Mouse (Mus musculus) skeletal muscle tissue, postnatal 0 days (tissue): ENCODE measurements around the gene Zxdc. TPM values are rescaled to one million over a fixed set of nuclear protein-coding genes. Genes with fewer than 3 reads are reported as not detected.

Experiments
- polyA plus RNA-seq: library from polyadenylated mRNA; unstranded; fragments of >200 nt; fragmentation: Nextera tagmentation; extraction: Ambion mirVana; gene quantifications from 2 replicates; pipeline ENCODE4 v1.2.1, GENCODE M21; 2015

Gene Zxdc
- polyA plus RNA-seq = 5.5 and 6.6 TPM in 2 replicates

GRCm38 (mm10) chr6:90368976-90369724 is at the start of gene Zxdc:
Gene Zxdc, plus strand, starts transcription at chr6:90369492.

GRCm38 (mm10) chr6:90324991-90325390 is 44.3 kb upstream of the Zxdc start, which contains the start of gene Chst13:
Gene Chst13, minus strand, starts transcription at chr6:90325185.

DNA sequence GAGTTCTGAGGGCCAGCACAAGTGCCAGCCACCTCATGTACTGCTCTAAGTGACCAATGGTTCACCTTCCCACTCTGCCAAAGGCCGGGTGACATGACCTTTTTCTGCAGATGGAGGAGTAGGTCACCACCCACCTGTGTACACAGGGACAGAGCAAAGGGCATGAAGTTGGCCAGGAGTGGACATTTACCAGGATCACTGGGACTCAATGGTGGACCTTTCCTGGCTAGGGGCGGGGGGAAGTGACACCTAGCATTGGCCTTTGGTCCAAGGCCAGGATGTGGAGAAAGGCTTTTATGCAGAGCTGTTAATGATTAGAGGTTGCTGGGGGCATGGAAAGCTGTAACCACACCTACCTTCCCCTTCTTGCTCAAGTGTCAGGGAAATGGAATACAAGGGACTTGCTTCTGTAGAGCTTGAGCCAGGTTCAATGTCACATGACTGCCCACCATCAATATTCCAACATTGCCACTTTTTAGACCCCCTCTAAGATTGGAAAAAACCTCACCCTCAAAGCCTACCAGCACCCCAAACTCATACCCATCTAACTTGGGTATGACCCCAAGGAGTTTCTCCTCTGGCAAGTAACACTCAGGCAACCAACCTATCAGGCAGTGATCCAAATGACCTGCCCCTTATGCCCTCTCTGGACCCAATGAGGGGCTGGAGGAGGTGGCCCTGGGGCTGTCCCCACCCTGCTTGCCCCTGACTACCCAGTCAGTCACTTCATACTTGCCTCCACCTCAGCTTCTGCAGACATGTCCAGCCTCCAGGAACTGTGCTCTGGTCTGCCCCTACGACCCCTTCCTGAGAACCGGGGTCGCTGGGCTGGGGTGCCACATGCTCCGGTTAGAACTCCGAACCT is 36.5 kb upstream of the Zxdc start, which contains the start of gene Uroc1:
Uroc1 (plus strand) TSS at position 724 of the 865 bp plus-strand sequence.

GRCm38 (mm10) chr6:90428380-90428974 is 59.2 kb downstream of the Zxdc start, which contains the start of gene Cfap100:
Gene Cfap100, minus strand, starts transcription at chr6:90428797.

Other genes starting within 250 kb of the Zxdc start
- gene Vmn1r51, start 246.9 kb upstream of the Zxdc start, polyA plus RNA-seq = not detected in 2 replicates
- gene Vmn1r52, start 194.7 kb upstream of the Zxdc start, polyA plus RNA-seq = not detected in 2 replicates
- not detected in 2 replicates for gene V1ra8, start 166.7 kb upstream of the Zxdc start, polyA plus RNA-seq
- not detected in 2 replicates for gene Vmn1r53, start 145.1 kb upstream of the Zxdc start, polyA plus RNA-seq
- not detected in 2 replicates for gene Vmn1r54, start 123.2 kb upstream of the Zxdc start, polyA plus RNA-seq
- 0.15 TPM in 1 of 2 replicates, not detected in the other for gene BC048671, start 68.3 kb upstream of the Zxdc start, polyA plus RNA-seq
- 0.12 and 0.15 TPM in 2 replicates for gene Chst13, start 44.3 kb upstream of the Zxdc start, polyA plus RNA-seq
- gene Uroc1, start 36.2 kb upstream of the Zxdc start, polyA plus RNA-seq = not detected in 2 replicates
- 0.28 and 0.42 TPM in 2 replicates for gene Cfap100, start 59.3 kb downstream of the Zxdc start, polyA plus RNA-seq
- gene Klf15, start 93.1 kb downstream of the Zxdc start, polyA plus RNA-seq = 9.6 and 13.0 TPM in 2 replicates
- 2.0 and 7.0 TPM in 2 replicates for gene Aldh1l1, start 116.9 kb downstream of the Zxdc start, polyA plus RNA-seq
- gene Slc41a3, start 235.2 kb downstream of the Zxdc start, polyA plus RNA-seq = 20.6 and 22.3 TPM in 2 replicates